In the genomic region with DNA sequence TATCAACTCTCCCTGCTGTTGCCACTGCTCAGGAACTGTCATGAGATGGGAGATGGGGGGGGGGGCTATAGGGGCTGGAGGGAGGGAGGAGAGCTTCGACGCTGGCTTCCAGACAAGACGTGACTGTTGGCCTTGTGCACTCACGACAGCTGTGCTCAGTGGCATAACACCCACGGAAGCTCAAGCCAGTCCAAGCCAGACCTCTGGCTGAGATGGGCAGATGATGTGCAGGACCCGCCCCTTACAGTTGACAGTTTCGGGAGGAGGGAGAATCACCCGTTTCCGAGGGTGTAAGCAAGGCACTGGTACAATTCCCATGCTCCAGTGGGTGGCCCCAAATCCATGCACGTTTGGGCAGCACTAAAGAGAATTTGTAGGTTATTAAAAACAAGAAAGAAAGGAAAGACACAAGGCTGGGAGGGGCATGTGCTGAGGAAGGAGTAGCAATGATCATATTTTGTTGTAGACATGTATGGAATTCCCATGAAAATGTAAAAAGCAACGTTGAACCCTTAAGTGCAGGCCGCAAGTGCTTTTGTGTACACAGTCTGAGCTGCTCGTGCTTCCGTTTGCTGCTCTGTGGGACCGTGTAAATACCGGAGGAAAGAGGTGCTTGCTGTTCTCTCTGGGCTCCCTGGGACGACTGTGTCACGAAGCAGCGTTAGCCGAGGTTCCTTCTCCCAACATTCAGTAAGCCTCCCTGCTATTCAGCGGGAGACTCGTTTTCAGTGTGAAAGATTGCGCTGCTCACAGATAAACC, we compare ENCODE assay signal across 17 mouse cellular contexts.
DNase-seq lines count a peak whose midpoint lies in the region; ATAC-seq and TF ChIP-seq lines count a peak whose summit lies in the region.
"Had no signal": no experiment of that assay in that cellular context is flagged by ENCODE, and none has a peak within 500 bp of the region (broad histone marks: within the 10 kb centered on the region; RNA-seq: fewer than 3 reads in every experiment).

No protein-coding gene starts in this region.

- H3K27ac ChIP-seq in heart, embryonic 15.5 days: no peak overlapping the region
- 0 out of 2 replicates have a peak overlapping the region, but pooled peaks have one; percentile 6 for H3K27ac ChIP-seq in midbrain, embryonic 10.5 days (replicated peaks)
- no peak overlapping the region for H3K27ac ChIP-seq in midbrain, embryonic 11.5 days (ENCODE audit: low read depth, low read length)
- 0 out of 2 replicates have a peak overlapping the region, but pooled peaks have one; percentile 41 for H3K27ac ChIP-seq in stomach, postnatal 0 days (replicated peaks)

- H3K9me3 ChIP-seq in heart, embryonic 15.5 days (replicated peaks): no peaks in the 10 kb centered on the region
- no peaks in the 10 kb centered on the region for H3K9me3 ChIP-seq in midbrain, embryonic 10.5 days (replicated peaks)
- H3K9me3 ChIP-seq in midbrain, embryonic 11.5 days (ENCODE audit: control insufficient read depth, low read length): no peaks in the 10 kb centered on the region
- H3K9me3 ChIP-seq in stomach, postnatal 0 days (ENCODE audit: control insufficient read depth, low read length): no peaks in the 10 kb centered on the region

- no peak overlapping the region for H3K4me3 ChIP-seq in heart, embryonic 15.5 days
- no peak overlapping the region for H3K4me3 ChIP-seq in midbrain, embryonic 10.5 days
- no peak overlapping the region for H3K4me3 ChIP-seq in midbrain, embryonic 11.5 days (ENCODE audit: low read depth, low read length)
- H3K4me3 ChIP-seq in stomach, postnatal 0 days (ENCODE audit: low read depth, low read length): no peak overlapping the region

- 0 out of 2 replicates have a peak, but pooled peaks have one; percentile 8 for TF ChIP-seq CTCF in stomach, postnatal 0 days (IDR thresholded peaks at IDR 0.05; ENCODE audit: low read depth)

- H3K36me3 ChIP-seq in heart, embryonic 15.5 days: no peaks in the 10 kb centered on the region
- no peaks in the 10 kb centered on the region for H3K36me3 ChIP-seq in midbrain, embryonic 10.5 days
- H3K36me3 ChIP-seq in midbrain, embryonic 11.5 days (ENCODE audit: control insufficient read depth, insufficient read depth, low read length): no peaks in the 10 kb centered on the region
- H3K36me3 ChIP-seq in stomach, postnatal 0 days (ENCODE audit: control insufficient read depth, insufficient read depth, low read length): no peaks in the 10 kb centered on the region
- H3K36me3 ChIP-seq: G1E had no signal

- no peak for DNase-seq in heart, adult 11 months
- no peak for DNase-seq in midbrain, embryonic 10.5 days (ENCODE audit: low spot score)
- no peak for DNase-seq in midbrain, embryonic 11.5 days (ENCODE audit: low spot score, missing footprints)
- DNase-seq in lung, postnatal 14 days: peak; percentile 56
- peak; percentile 39 for DNase-seq in stomach, postnatal 0 days (ENCODE audit: low spot score)
- no peak for DNase-seq in adrenal gland, adult 18-20 months (ENCODE audit: low spot score in 2 of 2)
- DNase-seq in adrenal gland, postnatal 14 days: no peak
- DNase-seq: B cell, adult 2 months; heart, adult 18-20 months; heart, postnatal 4 days; kidney, postnatal 10 days; layer of hippocampus, postnatal 36 days; right cerebral cortex, adult 18-20 months; thymus, postnatal 36 days had no signal

- WGBS in heart, embryonic 15.5 days: 63% methylated on average over 23 of the region's 23 CpGs
- WGBS in midbrain, embryonic 10.5 days: 82% methylated on average over 23 of the region's 23 CpGs
- WGBS in midbrain, embryonic 11.5 days: 80% methylated on average over 23 of the region's 23 CpGs
- 35% methylated on average over 23 of the region's 23 CpGs for WGBS in stomach, postnatal 0 days

- no peak for TF ChIP-seq EP300 in stomach, postnatal 0 days (optimal IDR thresholded peaks at IDR 0.05)

- H3K27me3 ChIP-seq in heart, embryonic 15.5 days: no peaks in the 10 kb centered on the region
- no peaks in the 10 kb centered on the region for H3K27me3 ChIP-seq in midbrain, embryonic 10.5 days (ENCODE audit: low read depth, poor library complexity, severe bottlenecking)
- H3K27me3 ChIP-seq in midbrain, embryonic 11.5 days (ENCODE audit: control insufficient read depth, insufficient read depth, low read length): no peaks in the 10 kb centered on the region
- H3K27me3 ChIP-seq in stomach, postnatal 0 days (ENCODE audit: control insufficient read depth, insufficient read depth, low read length): no peaks in the 10 kb centered on the region

- H3K9ac ChIP-seq in heart, embryonic 15.5 days: no peak overlapping the region
- H3K9ac ChIP-seq in midbrain, embryonic 11.5 days (ENCODE audit: low read length): no peak overlapping the region
- H3K9ac ChIP-seq in stomach, postnatal 0 days (ENCODE audit: low read length): no peak overlapping the region

- H3K4me2 ChIP-seq in heart, embryonic 15.5 days: no peak overlapping the region
- no peak overlapping the region for H3K4me2 ChIP-seq in midbrain, embryonic 11.5 days
- 0 out of 2 replicates have a peak overlapping the region, but pooled peaks have one; percentile 11 for H3K4me2 ChIP-seq in stomach, postnatal 0 days (replicated peaks; ENCODE audit: low read depth)

- H3K4me1 ChIP-seq in heart, embryonic 15.5 days (replicated peaks): peaks cover 4% of the 10 kb centered on the region; the same call in 1 of the 2 replicates
- H3K4me1 ChIP-seq in midbrain, embryonic 10.5 days: peaks cover 9% of the 10 kb centered on the region; the same call in 1 of the 2 replicates
- no peaks in the 10 kb centered on the region for H3K4me1 ChIP-seq in midbrain, embryonic 11.5 days (ENCODE audit: control insufficient read depth, insufficient read depth, low read length)
- H3K4me1 ChIP-seq in stomach, postnatal 0 days (replicated peaks; ENCODE audit: control insufficient read depth, insufficient read depth): peaks cover 5% of the 10 kb centered on the region; the same call in 1 of the 2 replicates

- ATAC-seq in heart, embryonic 15.5 days (replicated peaks; ENCODE audit: insufficient number of reproducible peaks, insufficient read depth, low FRiP score, low read depth): 0 out of 2 replicates have a peak, but pooled peaks have one; percentile 45
- ATAC-seq in midbrain, embryonic 11.5 days (ENCODE audit: low FRiP score): no peak
- ATAC-seq in stomach, postnatal 0 days (ENCODE audit: low FRiP score, low TSS enrichment): peak; percentile 79
- ATAC-seq: forebrain, embryonic 16.5 days had no signal

Comparison
In these comparisons a context has a peak if more than half of its experiments do, and no peak if none do; other contexts are left out.
1. H3K27ac ChIP-seq: peak in midbrain, embryonic 10.5 days (single experiment) and stomach, postnatal 0 days (single experiment); none in heart, embryonic 15.5 days (single experiment) and midbrain, embryonic 11.5 days (single experiment).
2. DNase-seq: peak in lung, postnatal 14 days (single experiment) and stomach, postnatal 0 days (single experiment); none in heart, adult 11 months (single experiment), midbrain, embryonic 10.5 days (single experiment), midbrain, embryonic 11.5 days (single experiment), adrenal gland, adult 18-20 months (0 of 2) and adrenal gland, postnatal 14 days (single experiment).